Mouse (Mus musculus): Measurements from ENCODE around the gene Gm10985. TPM values are rescaled to one million over a fixed set of nuclear protein-coding genes. Genes with fewer than 3 reads are reported as not detected.

Gm10985 gene
- polyA plus RNA-seq, 1 experiment: not detected

DNA sequence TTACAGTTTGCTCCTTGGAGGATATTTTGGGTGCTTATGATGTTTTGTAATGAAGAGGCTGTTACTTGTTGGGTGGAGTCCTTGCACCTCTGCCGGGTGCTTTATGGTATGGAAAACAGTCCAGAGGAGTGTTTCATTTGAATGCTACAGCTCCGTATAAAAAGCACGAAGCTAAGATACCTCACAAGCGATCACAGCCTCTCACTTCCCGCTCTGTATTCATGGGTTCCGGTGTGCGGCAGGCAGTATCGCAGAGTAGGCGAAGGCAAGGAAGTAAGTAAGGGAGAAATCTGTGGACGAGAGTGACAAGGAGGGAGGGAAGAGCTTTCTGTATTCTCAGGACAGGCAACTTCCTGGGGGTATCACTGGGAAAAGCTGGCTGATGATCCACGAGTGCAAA lies 3.4 kb downstream of the Gm10985 start:
- 81% methylated on average over 11 of the region's 11 CpGs for WGBS
- no peaks in the 10 kb centered on the region for H3K36me3 ChIP-seq (ENCODE audit: control insufficient read depth, insufficient read depth, low read length)
- H3K27ac ChIP-seq (ENCODE audit: insufficient read depth, low read depth, low read length): no peak overlapping the region
- no peaks in the 10 kb centered on the region for H3K4me1 ChIP-seq (ENCODE audit: control insufficient read depth, insufficient read depth, insufficient read length, low read length)
- TF ChIP-seq CTCF (IDR thresholded peaks at IDR 0.05; ENCODE audit: extremely low read depth, insufficient read length, insufficient replicate concordance, low read depth, low read length): no peak
- no peak for TF ChIP-seq POLR2A (IDR thresholded peaks at IDR 0.05; ENCODE audit: low read depth, low read length)
- no peaks in the 10 kb centered on the region for H3K27me3 ChIP-seq (ENCODE audit: control insufficient read depth, insufficient read depth, low read length)
- H3K4me3 ChIP-seq (ENCODE audit: low read depth, low read length): no peak overlapping the region

DNA sequence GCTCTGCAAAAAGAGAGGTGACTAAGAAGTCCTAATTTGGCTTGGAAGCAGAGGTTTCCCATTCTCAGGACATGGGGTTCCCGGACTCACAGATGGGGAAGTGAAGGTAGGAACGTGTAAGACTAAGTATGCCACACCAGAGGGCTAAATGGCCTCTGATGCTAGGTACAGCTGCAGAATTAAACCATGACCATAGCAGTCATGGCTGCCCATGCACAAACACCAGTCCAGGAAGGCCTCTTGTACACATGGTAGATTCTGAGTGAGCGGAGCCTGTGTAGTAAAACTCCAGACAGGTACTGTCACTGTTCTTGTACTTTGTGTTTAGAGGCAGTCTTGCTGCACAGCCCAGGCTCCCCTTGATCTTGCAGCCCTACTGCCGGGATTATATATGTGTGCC lies 9.4 kb downstream of the Gm10985 start:
- H3K27me3 ChIP-seq (ENCODE audit: control insufficient read depth, insufficient read depth, low read length): no peaks in the 10 kb centered on the region
- no peak overlapping the region for H3K4me3 ChIP-seq (ENCODE audit: low read depth, low read length)
- no peak overlapping the region for H3K27ac ChIP-seq (ENCODE audit: insufficient read depth, low read depth, low read length)
- peaks cover 19% of the 10 kb centered on the region for H3K36me3 ChIP-seq (ENCODE audit: control insufficient read depth, insufficient read depth, low read length)
- no peaks in the 10 kb centered on the region for H3K4me1 ChIP-seq (ENCODE audit: control insufficient read depth, insufficient read depth, insufficient read length, low read length)
- 88% methylated on average over 4 of the region's 4 CpGs for WGBS
- TF ChIP-seq CTCF (IDR thresholded peaks at IDR 0.05; ENCODE audit: extremely low read depth, insufficient read length, insufficient replicate concordance, low read depth, low read length): no peak
- no peak for TF ChIP-seq POLR2A (IDR thresholded peaks at IDR 0.05; ENCODE audit: low read depth, low read length)

DNA sequence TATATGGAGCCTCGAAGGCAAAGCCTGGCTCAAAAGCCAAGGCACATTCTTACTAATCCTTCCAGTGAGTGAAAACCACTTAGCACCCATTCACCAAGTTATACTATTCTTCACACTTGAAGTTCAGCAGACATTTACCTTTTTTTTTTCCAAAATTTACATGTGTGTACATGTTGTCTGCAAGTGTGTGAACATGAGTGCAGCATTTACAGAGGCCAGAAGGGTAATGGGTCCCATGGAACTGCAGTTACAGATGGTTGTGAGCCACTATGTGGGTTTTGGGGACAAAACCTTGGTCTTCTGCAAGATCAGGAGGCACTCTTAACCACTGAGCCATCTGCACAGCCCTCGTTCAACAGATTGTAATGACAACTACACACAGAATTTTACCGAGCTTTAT lies 9.9 kb downstream of the Gm10985 start:
- WGBS: 85% methylated on average over 3 of the region's 3 CpGs
- H3K4me3 ChIP-seq (ENCODE audit: low read depth, low read length): no peak overlapping the region
- H3K36me3 ChIP-seq (ENCODE audit: control insufficient read depth, insufficient read depth, low read length): peaks cover 21% of the 10 kb centered on the region
- TF ChIP-seq POLR2A (IDR thresholded peaks at IDR 0.05; ENCODE audit: low read depth, low read length): no peak
- no peak for TF ChIP-seq CTCF (IDR thresholded peaks at IDR 0.05; ENCODE audit: extremely low read depth, insufficient read length, insufficient replicate concordance, low read depth, low read length)
- no peaks in the 10 kb centered on the region for H3K4me1 ChIP-seq (ENCODE audit: control insufficient read depth, insufficient read depth, insufficient read length, low read length)
- H3K27ac ChIP-seq (ENCODE audit: insufficient read depth, low read depth, low read length): no peak overlapping the region
- H3K27me3 ChIP-seq (ENCODE audit: control insufficient read depth, insufficient read depth, low read length): no peaks in the 10 kb centered on the region

DNA sequence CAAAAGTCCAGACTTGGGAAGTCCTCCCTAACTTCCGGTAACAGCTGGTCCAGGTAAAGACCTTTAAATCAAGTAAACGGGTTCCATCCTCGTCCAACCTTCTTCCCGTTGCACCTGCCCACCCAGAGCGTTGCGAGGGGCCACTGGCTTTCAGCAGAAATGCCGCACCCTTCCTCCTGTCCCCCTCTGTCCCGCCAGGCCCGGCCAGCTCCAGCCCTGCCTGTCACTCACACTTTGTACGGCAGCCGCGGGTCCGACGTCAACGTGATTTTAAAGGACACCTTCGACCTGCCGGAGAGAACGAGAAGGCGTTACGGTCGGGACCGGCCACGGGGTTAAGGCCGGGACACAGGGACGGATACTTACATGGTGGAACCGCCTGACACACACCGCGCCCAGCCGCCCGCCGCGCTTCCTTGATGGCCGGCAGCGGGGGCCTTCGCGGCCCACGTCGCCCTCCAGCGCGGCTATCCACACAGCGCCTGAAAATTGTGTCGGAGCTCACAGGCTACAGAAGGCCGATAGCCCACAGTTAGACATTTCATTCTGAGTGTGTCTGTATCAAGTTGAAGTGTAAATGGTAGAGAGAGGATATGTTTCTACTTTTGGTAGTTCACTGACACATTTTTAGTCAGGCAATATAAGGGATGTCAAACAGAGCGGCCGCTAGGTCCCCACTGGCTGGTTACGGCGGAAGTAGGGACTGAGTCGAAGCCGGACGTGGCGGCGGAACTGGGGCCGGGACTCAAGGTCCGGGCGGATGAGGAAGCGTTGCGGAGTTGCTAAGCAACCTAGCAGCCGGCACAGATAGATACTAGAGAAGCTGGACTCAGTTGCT lies 18.7 kb downstream of the Gm10985 start, which contains the start of gene Ufm1:
Gene Ufm1 (minus strand): TSS at position 448 of the 838 bp plus-strand sequence.
- under 1% methylated on average over 58 of the region's 58 CpGs for WGBS
- H3K27me3 ChIP-seq (ENCODE audit: control insufficient read depth, insufficient read depth, low read length): no peaks in the 10 kb centered on the region
- peaks cover 4% of the 10 kb centered on the region; the same call in 1 of the 2 replicates for H3K4me1 ChIP-seq (ENCODE audit: control insufficient read depth, insufficient read depth, insufficient read length, low read length)
- H3K4me3 ChIP-seq (ENCODE audit: low read depth, low read length): peak within 1 kb of the TSS; percentile 93
- H3K27ac ChIP-seq (ENCODE audit: insufficient read depth, low read depth, low read length): peak within 1 kb of the TSS; percentile 67
- TF ChIP-seq POLR2A (IDR thresholded peaks at IDR 0.05; ENCODE audit: low read depth, low read length) (no peak), CTCF (IDR thresholded peaks at IDR 0.05; ENCODE audit: extremely low read depth, insufficient read length, insufficient replicate concordance, low read depth, low read length) (no peak)
- H3K36me3 ChIP-seq (ENCODE audit: control insufficient read depth, insufficient read depth, low read length): peaks cover 20% of the 10 kb centered on the region

DNA sequence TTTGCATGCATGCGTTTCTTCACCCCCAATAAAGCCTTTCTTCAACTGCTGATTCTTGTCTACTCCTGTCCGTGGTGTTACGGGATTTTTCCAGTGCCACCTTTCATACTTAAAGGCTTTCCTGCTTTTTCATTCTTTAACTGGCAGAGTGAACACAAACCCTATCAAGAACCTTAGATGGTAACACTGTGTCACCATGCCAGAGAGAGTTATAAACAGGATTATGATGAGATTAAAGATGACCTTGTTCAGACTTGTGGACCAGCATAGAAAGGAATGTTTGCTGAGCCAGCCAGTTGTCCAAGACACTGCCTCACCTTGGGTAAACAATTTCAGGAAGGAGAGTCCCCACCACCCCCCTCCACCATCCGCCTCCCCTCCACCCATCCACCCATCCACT lies 23.3 kb downstream of the Gm10985 start:
- TF ChIP-seq CTCF (IDR thresholded peaks at IDR 0.05; ENCODE audit: extremely low read depth, insufficient read length, insufficient replicate concordance, low read depth, low read length): no peak
- no peak for TF ChIP-seq POLR2A (IDR thresholded peaks at IDR 0.05; ENCODE audit: low read depth, low read length)
- H3K27me3 ChIP-seq (ENCODE audit: control insufficient read depth, insufficient read depth, low read length): no peaks in the 10 kb centered on the region; the same call in 1 of the 2 replicates
- H3K4me3 ChIP-seq (ENCODE audit: low read depth, low read length): no peak overlapping the region
- no peaks in the 10 kb centered on the region for H3K4me1 ChIP-seq (ENCODE audit: control insufficient read depth, insufficient read depth, insufficient read length, low read length)
- H3K36me3 ChIP-seq (ENCODE audit: control insufficient read depth, insufficient read depth, low read length): no peaks in the 10 kb centered on the region
- 49% methylated on average over 4 of the region's 4 CpGs for WGBS
- no peak overlapping the region for H3K27ac ChIP-seq (ENCODE audit: insufficient read depth, low read depth, low read length)

DNA sequence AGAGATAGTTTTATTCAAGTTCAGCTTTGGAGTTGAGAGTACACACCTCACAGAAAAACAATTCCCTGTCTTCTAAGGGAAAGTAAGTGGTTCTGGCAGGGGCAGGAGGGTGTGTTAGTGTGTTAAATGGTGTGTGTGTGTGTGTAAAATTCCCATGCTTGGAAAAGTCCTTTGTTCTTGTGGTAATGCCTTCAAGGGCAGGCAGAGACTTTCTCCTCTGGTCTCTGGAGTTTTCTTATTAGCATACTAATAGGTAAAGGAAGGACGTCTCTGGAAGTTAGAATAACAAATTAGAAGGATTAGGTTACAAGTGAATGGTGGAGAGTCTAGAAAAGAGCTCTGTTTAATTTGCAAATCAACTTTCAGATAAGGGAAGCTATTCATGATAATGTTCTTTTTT lies 24.4 kb downstream of the Gm10985 start:
- WGBS: 20% methylated on average over 1 of the region's 1 CpGs
- no peak overlapping the region for H3K27ac ChIP-seq (ENCODE audit: insufficient read depth, low read depth, low read length)

DNA sequence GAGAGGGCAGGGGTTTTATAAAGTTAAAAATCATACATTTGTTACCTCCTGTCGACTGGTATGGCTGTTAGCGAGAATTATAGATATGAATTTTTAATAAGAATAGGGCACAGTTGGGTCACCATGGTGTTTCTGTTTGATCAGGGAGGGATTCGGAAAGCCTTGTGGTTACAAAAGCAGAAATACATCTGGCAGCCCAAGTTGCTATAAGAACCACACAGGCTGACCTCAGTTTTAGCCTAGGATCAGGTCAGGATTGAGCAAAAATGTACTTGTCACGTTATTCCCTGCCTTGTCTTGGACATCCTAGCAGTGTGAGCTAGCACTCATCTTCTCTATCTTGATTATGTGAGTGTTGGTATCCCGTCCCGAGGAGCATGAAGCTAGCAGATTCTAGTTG lies 25.6 kb downstream of the Gm10985 start:
- Histone ChIP-seq H3K27ac (ENCODE audit: insufficient read depth, low read depth, low read length) (no peak overlapping the region), H3K36me3 (ENCODE audit: control insufficient read depth, insufficient read depth, low read length) (no peaks in the 10 kb centered on the region), H3K4me3 (ENCODE audit: low read depth, low read length) (no peak overlapping the region), H3K4me1 (ENCODE audit: control insufficient read depth, insufficient read depth, insufficient read length, low read length) (no peaks in the 10 kb centered on the region), H3K27me3 (ENCODE audit: control insufficient read depth, insufficient read depth, low read length) (no peaks in the 10 kb centered on the region; the same call in 1 of the 2 replicates)
- 78% methylated on average over 6 of the region's 6 CpGs for WGBS
- TF ChIP-seq POLR2A (IDR thresholded peaks at IDR 0.05; ENCODE audit: low read depth, low read length) (no peak), CTCF (IDR thresholded peaks at IDR 0.05; ENCODE audit: extremely low read depth, insufficient read length, insufficient replicate concordance, low read depth, low read length) (no peak)

More for the DNA sequence above, 24.4 kb downstream of the Gm10985 start:
- Histone ChIP-seq H3K27me3 (ENCODE audit: control insufficient read depth, insufficient read depth, low read length) (no peaks in the 10 kb centered on the region; the same call in 1 of the 2 replicates), H3K4me3 (ENCODE audit: low read depth, low read length) (no peak overlapping the region), H3K36me3 (ENCODE audit: control insufficient read depth, insufficient read depth, low read length) (no peaks in the 10 kb centered on the region), H3K4me1 (ENCODE audit: control insufficient read depth, insufficient read depth, insufficient read length, low read length) (no peaks in the 10 kb centered on the region)
- TF ChIP-seq CTCF (IDR thresholded peaks at IDR 0.05; ENCODE audit: extremely low read depth, insufficient read length, insufficient replicate concordance, low read depth, low read length) (no peak), POLR2A (IDR thresholded peaks at IDR 0.05; ENCODE audit: low read depth, low read length) (no peak)
